Mouse (Mus musculus) G1E (cell line): ENCODE measurements at regions not wholly inside any gene's neighbourhood (a gene's known extent, or its start where the extent isn't known, plus 50 kb on each side); places are given as distances from the start of the nearest gene placed in this dataset.

Experiments
- ATAC-seq: 2 replicates; pipeline ENCODE4 v1.8.0; 2016; ENCODE audit warnings: mild to moderate bottlenecking; ENCODE audit not compliant: insufficient number of reproducible peaks, poor library complexity, low FRiP score, severe bottlenecking; ENCODE audit errors: extremely low read depth
- DNase-seq: peaks from one replicate; pipeline ENCODE4 v3.0.0; 2012; ENCODE audit warnings: low spot score
- H3K27me3 ChIP-seq: 2 replicates; pipeline ENCODE4 v1.6.1; 2012; ENCODE audit warnings: mild to moderate bottlenecking, low read length, inconsistent platforms; ENCODE audit not compliant: insufficient read depth
- H3K36me3 ChIP-seq: replicated peaks from 2 replicates; pipeline ENCODE3; 2012; ENCODE audit warnings: mild to moderate bottlenecking, inconsistent platforms
- H3K4me1 ChIP-seq: 2 replicates; pipeline ENCODE4 v1.6.1; 2012; ENCODE audit warnings: low read depth, low read length, inconsistent platforms, mixed read lengths; ENCODE audit not compliant: insufficient read depth
- H3K4me3 ChIP-seq: 2 replicates; pipeline ENCODE4 v1.5.1; 2012; ENCODE audit warnings: low read depth, mild to moderate bottlenecking, inconsistent platforms, low read length, moderate library complexity, mixed read lengths
- H3K9me3 ChIP-seq: replicated peaks from 2 replicates; pipeline ENCODE4 v1.6.1; 2012; ENCODE audit warnings: inconsistent platforms
- CTCF ChIP-seq: IDR thresholded peaks from 2 replicates; pipeline ENCODE4 v1.5.1; 2012; ENCODE audit warnings: low read depth, low read length, inconsistent platforms, mixed read lengths
- GATA1 ChIP-seq: IDR thresholded peaks from 2 replicates; pipeline ENCODE4 v1.6.1; 2012; ENCODE audit warnings: borderline replicate concordance, low read length, inconsistent platforms, mixed read lengths
- GATA2 ChIP-seq: IDR thresholded peaks from 2 replicates; pipeline ENCODE4 v1.6.1; 2012; ENCODE audit warnings: low read depth, low read length, inconsistent platforms, borderline replicate concordance
- POLR2AphosphoS5 ChIP-seq: IDR thresholded peaks from 2 replicates; pipeline ENCODE4 v1.6.1; 2012; ENCODE audit warnings: low read depth, low read length, inconsistent platforms; ENCODE audit not compliant: insufficient replicate concordance
- TAL1 ChIP-seq: conservative IDR thresholded peaks from 2 replicates; pipeline ENCODE4 v1.6.1; 2012; ENCODE audit warnings: low read depth, low read length, inconsistent platforms, mixed read lengths

DNA sequence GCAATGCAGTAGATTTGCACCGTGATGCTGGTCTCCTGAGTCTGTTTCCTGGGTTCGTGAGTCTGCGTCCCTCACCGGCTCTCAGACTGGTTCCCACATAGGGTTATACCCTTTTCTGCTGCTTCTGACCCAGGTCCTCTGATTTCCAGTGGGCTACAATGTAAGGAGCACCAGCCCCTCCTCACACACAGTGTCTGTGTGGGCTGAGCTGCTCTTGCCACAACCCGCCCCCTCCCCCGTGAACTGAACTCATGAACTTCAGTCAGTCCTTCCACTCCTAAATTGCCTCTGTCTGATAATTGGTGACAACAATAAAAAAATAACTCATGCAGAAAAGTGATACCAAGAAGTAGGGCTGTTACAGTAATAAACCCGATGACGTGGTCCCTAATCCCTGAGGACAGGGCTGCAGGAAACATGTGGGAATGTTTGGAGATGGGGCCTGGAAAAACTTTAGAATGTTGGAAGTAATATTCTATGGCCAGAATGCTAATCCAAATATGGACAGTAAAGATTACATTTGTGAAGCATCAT is 54.2 kb upstream of the Ankfn1 start:
- Histone ChIP-seq H3K4me1 (no peaks in the 10 kb centered on the region), H3K27me3 (no peaks in the 10 kb centered on the region), H3K36me3 (no peaks in the 10 kb centered on the region), H3K4me3 (no peak overlapping the region), H3K9me3 (peaks cover 3% of the 10 kb centered on the region; the same call in 1 of the 2 replicates)
- TF ChIP-seq GATA1, result no peak
- TF ChIP-seq POLR2AphosphoS5, result no peak
- no peak for TF ChIP-seq CTCF
- no peak for TF ChIP-seq TAL1
- TF ChIP-seq GATA2, result no peak
- DNase-seq (no peak), ATAC-seq (no peak)
